Mouse (Mus musculus): ENCODE measurements at regions not wholly inside any gene's neighbourhood (a gene's known extent, or its start where the extent isn't known, plus 50 kb on each side); places are given as distances from the start of the nearest gene placed in this dataset.

DNA sequence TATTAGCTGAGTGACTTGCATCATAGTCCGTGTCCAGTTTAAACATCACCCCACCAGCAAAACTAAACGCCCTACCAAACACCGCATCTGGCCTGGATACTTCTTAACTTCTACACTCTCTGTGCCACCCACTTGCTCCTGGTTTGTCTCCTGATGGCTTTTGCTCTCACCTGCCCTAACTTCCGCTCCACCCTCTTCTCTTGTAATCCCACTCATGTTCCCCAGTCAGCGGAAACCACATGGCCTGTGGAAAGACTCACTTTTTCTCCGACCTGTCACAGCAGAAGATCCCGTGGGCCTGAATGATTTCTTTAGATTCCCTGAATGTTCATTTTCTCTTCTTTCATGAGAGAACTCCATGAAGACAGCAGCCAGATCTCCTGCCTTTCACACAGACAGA lies 86.1 kb upstream of the Lgalsl start:
- TF ChIP-seq EP300 (optimal IDR thresholded peaks at IDR 0.05) (no peak), CTCF (IDR thresholded peaks at IDR 0.05; ENCODE audit: low read depth) (no peak)
